Mouse (Mus musculus): ENCODE measurements around the gene Art4. TPM values are rescaled to one million over a fixed set of nuclear protein-coding genes. Genes with fewer than 3 reads are reported as not detected.

Gene Art4
- polyA plus RNA-seq, 1 experiment from 2014 or later: 28.1 TPM

GRCm38 (mm10) chr6:136803739-136804633 lies 53.5 kb downstream of the Art4 start, which contains the start of gene Hist4h4:
Hist4h4 (minus strand) TSS chr6:136804415.
- Histone ChIP-seq H3K4me2 (ENCODE audit: low read depth, low read length) (peak within 1 kb of the TSS; percentile 86), H3K27me3 (ENCODE audit: control insufficient read depth, insufficient read depth, low read depth, low read length) (no peaks in the 10 kb centered on the region), H3K9me3 (replicated peaks; ENCODE audit: control insufficient read depth, low read length) (no peaks in the 10 kb centered on the region), H3K27ac (ENCODE audit: low read length) (peak within 1 kb of the TSS; percentile 100), H3K9ac (ENCODE audit: low read depth, low read length) (peak within 1 kb of the TSS; percentile 95), H3K4me1 (ENCODE audit: control insufficient read depth, low read depth, low read length) (peaks cover 41% of the 10 kb centered on the region), H3K36me3 (ENCODE audit: control insufficient read depth, insufficient read depth) (no peaks in the 10 kb centered on the region), H3K4me3 (ENCODE audit: low read depth, low read length) (peak within 1 kb of the TSS; percentile 77)
- ATAC-seq (ENCODE audit: low read depth): peak; percentile 65
- under 1% methylated on average over 50 of the region's 50 CpGs for WGBS (ENCODE audit: insufficient replicate concordance)

DNA sequence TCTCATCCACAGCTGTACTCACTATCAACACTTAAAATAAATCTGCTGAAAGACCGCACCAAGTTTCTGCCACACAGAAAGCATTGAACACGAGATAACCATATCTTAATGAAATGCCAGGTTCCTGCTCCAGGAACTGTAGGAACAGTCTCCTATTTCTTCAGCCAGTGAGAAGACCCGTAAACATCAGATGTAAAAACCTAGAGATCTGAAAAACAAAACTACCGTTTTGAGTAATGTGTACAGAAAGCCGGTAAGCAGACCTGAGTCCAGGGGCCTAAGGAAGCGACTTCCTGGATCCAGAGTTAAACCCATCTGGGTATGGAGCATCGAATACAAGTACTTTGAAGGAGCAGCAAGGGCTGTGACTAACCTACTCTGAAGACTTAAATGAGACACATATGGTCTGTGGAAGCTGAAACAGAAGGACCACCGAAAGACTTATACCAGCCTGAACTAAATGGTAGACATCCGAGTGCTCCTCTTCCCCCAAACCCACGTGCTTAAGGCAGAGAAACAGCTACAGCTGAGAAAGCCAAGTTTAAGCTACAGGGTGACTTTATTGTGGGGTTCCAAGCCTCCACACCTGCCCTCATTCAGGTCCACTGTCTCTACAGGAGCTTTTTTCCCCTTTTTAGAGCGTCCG lies 54.3 kb downstream of the Art4 start:
- Histone ChIP-seq H3K27ac (ENCODE audit: low read length) (peak overlapping the region; percentile 100), H3K4me1 (ENCODE audit: control insufficient read depth, low read depth, low read length) (peaks cover 41% of the 10 kb centered on the region), H3K4me2 (ENCODE audit: low read depth, low read length) (peak overlapping the region; percentile 86), H3K9me3 (replicated peaks; ENCODE audit: control insufficient read depth, low read length) (no peaks in the 10 kb centered on the region), H3K9ac (ENCODE audit: low read depth, low read length) (peak overlapping the region; percentile 95), H3K36me3 (ENCODE audit: control insufficient read depth, insufficient read depth) (no peaks in the 10 kb centered on the region), H3K4me3 (ENCODE audit: low read depth, low read length) (peak overlapping the region; percentile 77), H3K27me3 (ENCODE audit: control insufficient read depth, insufficient read depth, low read depth, low read length) (no peaks in the 10 kb centered on the region)
- 4% methylated on average over 12 of the region's 12 CpGs for WGBS (ENCODE audit: insufficient replicate concordance)
- no peak for ATAC-seq (ENCODE audit: low read depth)

DNA sequence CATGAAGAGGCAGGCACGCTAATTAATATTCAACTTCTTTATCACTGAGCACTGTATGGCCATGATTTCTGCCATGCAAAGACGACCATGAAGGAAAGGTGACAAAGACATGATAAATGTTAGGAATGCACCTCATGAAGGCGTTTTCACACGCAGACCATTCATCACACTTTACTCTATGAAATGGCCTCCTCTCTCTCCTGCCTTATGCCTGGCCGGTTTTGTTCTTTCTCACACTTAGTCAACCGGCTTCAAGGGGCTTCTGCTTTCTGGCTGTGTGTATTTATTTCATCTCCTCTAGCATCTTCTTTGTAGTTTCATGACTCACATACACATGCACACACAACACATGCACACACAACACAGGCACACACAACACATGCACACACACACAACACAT lies 56.3 kb downstream of the Art4 start:
- Histone ChIP-seq H3K9ac (ENCODE audit: low read depth, low read length) (no peak overlapping the region), H3K4me3 (ENCODE audit: low read depth, low read length) (no peak overlapping the region), H3K4me1 (ENCODE audit: control insufficient read depth, low read depth, low read length) (peaks cover 37% of the 10 kb centered on the region), H3K4me2 (ENCODE audit: low read depth, low read length) (no peak overlapping the region), H3K27ac (ENCODE audit: low read length) (no peak overlapping the region), H3K36me3 (ENCODE audit: control insufficient read depth, insufficient read depth) (no peaks in the 10 kb centered on the region), H3K9me3 (replicated peaks; ENCODE audit: control insufficient read depth, low read length) (no peaks in the 10 kb centered on the region), H3K27me3 (ENCODE audit: control insufficient read depth, insufficient read depth, low read depth, low read length) (no peaks in the 10 kb centered on the region)
- ATAC-seq (ENCODE audit: low read depth): no peak
- WGBS (ENCODE audit: insufficient replicate concordance): 60% methylated on average over 6 of the region's 6 CpGs

DNA sequence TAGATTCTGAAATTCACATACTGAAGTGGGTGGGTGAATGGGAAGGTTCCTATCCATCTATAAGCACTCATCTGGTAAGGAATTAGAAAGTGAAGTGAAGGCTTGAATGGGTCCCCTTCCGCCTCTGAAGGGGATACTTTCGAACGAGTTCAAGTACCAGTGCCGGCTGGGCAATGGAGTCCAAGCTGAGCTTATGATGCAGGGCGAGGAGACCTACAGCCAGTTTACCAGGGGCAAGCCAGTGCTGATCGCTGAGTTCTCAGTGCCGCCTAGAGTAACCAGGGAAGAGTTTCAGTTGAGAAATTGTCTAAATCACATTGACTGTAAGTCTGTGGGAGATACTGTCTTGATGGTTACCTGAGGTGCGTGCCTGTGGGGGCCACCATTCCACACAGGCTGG lies 56.8 kb downstream of the Art4 start:
- no peaks in the 10 kb centered on the region for H3K9me3 ChIP-seq (replicated peaks; ENCODE audit: control insufficient read depth, low read length)
- no peak overlapping the region for H3K9ac ChIP-seq (ENCODE audit: low read depth, low read length)
- no peak for ATAC-seq (ENCODE audit: low read depth)
- H3K4me1 ChIP-seq (ENCODE audit: control insufficient read depth, low read depth, low read length): peaks cover 34% of the 10 kb centered on the region
- H3K4me2 ChIP-seq (ENCODE audit: low read depth, low read length): no peak overlapping the region
- H3K36me3 ChIP-seq (ENCODE audit: control insufficient read depth, insufficient read depth): no peaks in the 10 kb centered on the region
- H3K27me3 ChIP-seq (ENCODE audit: control insufficient read depth, insufficient read depth, low read depth, low read length): no peaks in the 10 kb centered on the region
- no peak overlapping the region for H3K4me3 ChIP-seq (ENCODE audit: low read depth, low read length)
- 85% methylated on average over 8 of the region's 8 CpGs for WGBS (ENCODE audit: insufficient replicate concordance)
- H3K27ac ChIP-seq (ENCODE audit: low read length): no peak overlapping the region

Small RNAs within 50 kb of the gene (microRNA-seq; reads per million reads assigned to microRNA genes)
- not detected for gene Gm44364

Other genes starting within 250 kb of the Art4 start
- 14.2 and 15.9 TPM in 2 replicates for gene Plbd1, start 195.8 kb downstream of the Art4 start, polyA plus RNA-seq (2015; fragmentation: Nextera tagmentation; extraction: Ambion mirVana)
- gene Gucy2c, start 76.0 kb downstream of the Art4 start, polyA plus RNA-seq (2015; fragmentation: Nextera tagmentation; extraction: Ambion mirVana): 0.30 and 0.60 TPM in 2 replicates
- gene Hist4h4, start 53.3 kb downstream of the Art4 start, polyA plus RNA-seq (2015; fragmentation: Nextera tagmentation; extraction: Ambion mirVana): 1.2 and 1.7 TPM in 2 replicates
- gene H2afj, start 49.5 kb downstream of the Art4 start, polyA plus RNA-seq (2015; fragmentation: Nextera tagmentation; extraction: Ambion mirVana): 126 and 138 TPM in 2 replicates
- gene BC049715, start 30.1 kb downstream of the Art4 start, polyA plus RNA-seq (2015; fragmentation: Nextera tagmentation; extraction: Ambion mirVana): 0.59 and 0.98 TPM in 2 replicates
- 46.1 and 47.3 TPM in 2 replicates for gene Wbp11, start 29.5 kb downstream of the Art4 start, polyA plus RNA-seq (2015; fragmentation: Nextera tagmentation; extraction: Ambion mirVana)
- not detected in 2 replicates for gene Smco3, start 22.3 kb downstream of the Art4 start, polyA plus RNA-seq (2015; fragmentation: Nextera tagmentation; extraction: Ambion mirVana)
- gene Mgp, start 18.1 kb upstream of the Art4 start, polyA plus RNA-seq (2015; fragmentation: Nextera tagmentation; extraction: Ambion mirVana): 3.3 and 4.8 TPM in 2 replicates
- 0.44 and 0.71 TPM in 2 replicates for gene Erp27, start 64.4 kb upstream of the Art4 start, polyA plus RNA-seq (2015; fragmentation: Nextera tagmentation; extraction: Ambion mirVana)
- gene Pde6h, start 66.1 kb upstream of the Art4 start, polyA plus RNA-seq (2015; fragmentation: Nextera tagmentation; extraction: Ambion mirVana): not detected in 2 replicates
- 153 and 164 TPM in 2 replicates for gene Arhgdib, start 84.2 kb upstream of the Art4 start, polyA plus RNA-seq (2015; fragmentation: Nextera tagmentation; extraction: Ambion mirVana)

All from liver, embryonic 16.5 days (tissue).